Mouse (Mus musculus): Measurements from ENCODE around the gene Ttc13.

Gene Ttc13

DNA sequence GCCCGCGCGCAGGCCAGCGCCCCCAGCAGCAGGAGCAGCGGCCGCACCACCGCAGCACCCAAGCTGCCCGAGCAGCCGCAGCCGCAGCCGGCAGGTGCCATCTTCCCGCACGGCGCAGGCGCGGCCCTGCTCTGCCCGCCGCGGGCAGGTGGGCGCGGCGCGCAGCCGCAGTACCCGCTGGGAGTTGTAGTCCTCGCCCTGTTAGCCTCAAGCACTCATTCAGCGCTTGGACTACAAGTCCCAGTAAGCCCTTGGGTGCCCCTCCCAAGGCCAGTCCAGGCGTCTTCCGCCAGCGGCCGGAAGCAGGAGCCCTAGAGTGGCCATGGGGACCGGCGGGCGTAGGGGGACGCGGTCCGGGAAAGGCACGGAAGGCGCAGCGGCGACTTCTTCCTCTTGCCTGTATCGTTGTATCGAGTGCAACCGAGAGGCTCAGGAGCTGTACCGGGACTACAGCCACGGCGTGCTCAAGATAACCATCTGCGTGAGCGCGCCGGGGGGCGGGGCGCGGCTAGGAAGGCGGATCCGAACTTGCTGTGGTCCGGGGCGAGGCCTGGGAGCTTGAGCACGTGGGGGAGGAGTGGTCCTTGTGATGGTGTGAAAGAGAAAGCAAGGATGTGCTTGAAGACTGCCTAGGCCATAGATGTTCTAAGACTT, at the start of gene Ttc13, which contains the start of gene Arv1:
TSS of gene Ttc13 (minus strand) at position 122 of the 654 bp plus-strand sequence.
TSS of gene Arv1 (plus strand) at position 278 of the 654 bp plus-strand sequence.
- DNase-seq (ENCODE audit: low spot score) = peak; percentile 98

DNA sequence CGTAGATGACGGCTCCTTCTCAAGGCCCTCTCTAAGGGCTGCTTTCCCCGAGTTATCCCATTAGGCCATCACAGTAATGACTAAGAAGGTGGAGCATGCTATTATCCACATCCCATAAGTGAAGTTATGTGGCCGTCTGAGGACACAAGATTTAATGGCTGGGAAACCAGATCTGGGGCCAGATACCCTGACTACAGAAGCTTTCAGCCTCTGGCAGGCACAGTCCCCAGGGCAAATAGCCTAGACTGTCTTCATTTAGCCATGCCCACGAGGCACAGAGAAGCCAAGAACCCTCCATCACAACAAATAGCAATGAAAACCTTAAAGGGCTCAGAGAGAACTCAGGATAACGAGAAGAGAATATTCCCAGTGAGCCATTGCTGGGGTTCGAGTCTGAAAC, 41.3 kb upstream of the Ttc13 start:
- DNase-seq (ENCODE audit: low spot score) = no peak

DNA sequence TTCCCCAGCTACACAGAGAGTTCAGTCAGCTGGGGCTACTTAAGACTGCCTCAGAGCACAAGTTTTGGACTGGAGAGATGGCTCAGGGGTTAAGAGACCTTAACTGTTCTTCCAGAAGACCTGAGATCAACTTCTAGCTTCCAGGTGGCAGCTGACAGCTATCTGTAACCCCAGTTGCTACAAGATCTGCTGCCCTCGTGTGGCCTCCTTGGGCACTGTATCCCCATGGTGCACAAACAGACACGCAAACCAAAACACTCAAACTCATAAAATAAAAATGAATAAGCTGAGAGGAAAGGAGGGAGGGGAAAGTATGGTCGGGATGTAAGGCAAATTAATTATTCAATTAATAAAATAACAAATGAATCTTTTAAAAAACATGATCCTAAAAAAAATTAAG, 36.8 kb upstream of the Ttc13 start:
- DNase-seq (ENCODE audit: low spot score) = no peak

DNA sequence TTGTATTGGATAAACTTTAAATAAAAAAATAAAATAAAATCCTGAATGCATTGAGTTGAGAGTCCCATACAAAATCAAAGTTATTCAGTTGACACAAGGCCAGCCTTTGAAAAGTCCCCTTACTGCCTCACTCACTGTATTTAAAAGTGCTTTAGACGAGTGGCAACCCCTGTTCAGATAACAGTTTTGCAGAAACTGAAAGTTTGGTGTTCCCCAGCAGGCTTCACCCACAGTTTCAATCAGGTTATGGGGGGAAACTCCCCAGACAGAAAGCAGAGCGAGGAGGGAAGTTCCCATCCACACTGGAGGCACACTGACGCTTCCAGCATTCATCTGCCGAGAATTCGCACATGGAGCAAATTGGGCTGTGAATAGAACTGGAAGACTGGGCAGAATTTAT, 34.8 kb upstream of the Ttc13 start:
- no peak for DNase-seq (ENCODE audit: low spot score)

GRCm38 (mm10) chr8:124756153-124756552, 34.4 kb upstream of the Ttc13 start:
- DNase-seq (ENCODE audit: low spot score) = no peak

DNA sequence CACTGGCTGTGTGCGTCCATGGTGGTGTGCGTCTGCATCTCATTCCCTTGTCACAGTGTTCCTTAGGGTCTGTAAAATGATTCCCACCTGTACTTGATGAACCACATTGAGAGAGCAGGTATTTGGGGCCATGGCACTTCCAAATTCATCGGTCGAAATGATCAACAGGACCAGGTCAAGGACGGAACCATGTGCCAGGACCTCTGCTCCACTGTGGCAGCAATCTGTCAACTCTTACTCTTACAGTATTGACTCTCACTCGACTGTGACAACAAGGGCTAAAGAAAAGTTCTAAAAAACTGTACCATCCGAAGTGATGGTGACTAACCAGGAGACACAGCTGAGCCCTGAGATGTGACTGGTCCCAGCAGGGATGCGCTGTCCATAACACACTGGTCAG, 33.7 kb upstream of the Ttc13 start:
- no peak for DNase-seq (ENCODE audit: low spot score)

DNA sequence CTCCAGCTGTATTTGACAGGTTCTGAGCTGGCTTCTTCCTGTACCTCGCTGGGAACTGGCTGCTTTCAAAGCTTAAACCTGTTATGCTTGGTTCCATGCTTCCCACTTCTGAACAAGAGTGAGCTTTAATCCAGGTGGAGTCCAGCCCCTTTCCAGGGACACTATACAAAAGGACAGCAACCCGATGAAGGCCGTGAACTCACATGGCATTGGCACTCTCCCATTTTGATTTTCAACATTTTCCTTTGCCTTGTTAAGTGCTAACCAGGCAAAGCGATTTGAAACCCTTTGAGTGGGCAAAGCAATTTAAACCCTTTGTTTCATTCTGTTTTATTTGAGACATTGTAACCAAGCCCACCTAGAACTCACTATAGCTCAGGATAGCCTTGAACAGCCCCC, 33.0 kb upstream of the Ttc13 start:
- DNase-seq (ENCODE audit: low spot score) = no peak

- DNase-seq (ENCODE audit: low spot score) = no peak
Observed at GRCm38 (mm10) chr8:124754101-124754791, 32.5 kb upstream of the Ttc13 start.

DNA sequence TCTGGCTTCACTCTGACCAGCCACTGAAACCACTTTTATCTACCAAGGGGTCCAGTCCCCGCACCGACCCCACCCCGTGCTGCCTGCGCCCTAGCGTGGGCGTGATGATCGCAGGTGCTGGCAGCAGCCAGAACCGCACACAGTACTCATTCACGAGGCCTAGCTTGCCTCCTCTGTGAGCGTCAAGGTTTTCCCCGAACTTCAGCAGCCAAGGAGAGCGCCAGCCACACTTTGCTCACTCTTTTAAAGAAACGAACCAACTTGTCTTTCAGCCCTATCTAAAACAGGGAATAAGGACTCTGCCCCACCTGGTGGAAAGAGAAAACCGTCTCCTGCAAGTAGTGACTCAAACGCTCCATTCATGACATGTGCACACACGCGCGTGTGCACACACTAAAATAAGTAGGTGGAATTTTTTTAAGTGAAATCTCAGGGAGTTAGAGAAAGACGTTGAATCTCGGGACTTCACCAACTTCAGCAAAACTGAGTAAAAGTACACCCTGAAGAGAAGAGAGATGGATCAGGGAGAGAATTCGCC, 30.6 kb upstream of the Ttc13 start:
- no peak for DNase-seq (ENCODE audit: low spot score)

- DNase-seq (ENCODE audit: low spot score) = peak; percentile 24
Observed at GRCm38 (mm10) chr8:124751709-124752173, 30.0 kb upstream of the Ttc13 start, which contains the start of gene Fam89a. Gene Fam89a, minus strand, starts transcription at chr8:124751832.

GRCm38 (mm10) chr8:124751191-124751590, 29.4 kb upstream of the Ttc13 start:
- no peak for DNase-seq (ENCODE audit: low spot score)

GRCm38 (mm10) chr8:124746661-124747060, 24.9 kb upstream of the Ttc13 start:
- no peak for DNase-seq (ENCODE audit: low spot score)

DNA sequence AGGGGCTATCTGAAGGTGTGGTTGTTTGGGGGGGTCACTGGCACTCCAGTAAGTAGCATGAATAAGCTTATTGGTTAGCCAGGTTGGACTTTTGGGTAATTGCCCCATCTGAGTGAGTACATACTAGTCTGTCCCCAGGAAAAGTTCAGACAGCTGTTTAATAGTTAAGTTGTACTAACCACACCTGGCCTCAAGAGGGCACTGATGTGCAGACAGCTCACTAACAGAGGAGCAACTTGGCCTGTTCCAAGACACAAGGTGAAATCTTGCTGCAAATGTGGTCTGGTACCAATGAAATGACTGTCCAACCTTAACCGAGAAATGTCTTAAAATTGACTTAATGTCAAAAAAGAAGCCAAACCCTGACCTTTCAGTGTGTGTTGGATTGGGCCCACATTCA, 17.5 kb upstream of the Ttc13 start:
- DNase-seq (ENCODE audit: low spot score) = no peak

GRCm38 (mm10) chr8:124735371-124735911, 13.7 kb upstream of the Ttc13 start:
- DNase-seq (ENCODE audit: low spot score) = no peak

GRCm38 (mm10) chr8:124732828-124733227, 11.0 kb upstream of the Ttc13 start:
- DNase-seq (ENCODE audit: low spot score) = no peak

GRCm38 (mm10) chr8:124724301-124724700, 2.5 kb upstream of the Ttc13 start:
- DNase-seq (ENCODE audit: low spot score) = no peak

DNA sequence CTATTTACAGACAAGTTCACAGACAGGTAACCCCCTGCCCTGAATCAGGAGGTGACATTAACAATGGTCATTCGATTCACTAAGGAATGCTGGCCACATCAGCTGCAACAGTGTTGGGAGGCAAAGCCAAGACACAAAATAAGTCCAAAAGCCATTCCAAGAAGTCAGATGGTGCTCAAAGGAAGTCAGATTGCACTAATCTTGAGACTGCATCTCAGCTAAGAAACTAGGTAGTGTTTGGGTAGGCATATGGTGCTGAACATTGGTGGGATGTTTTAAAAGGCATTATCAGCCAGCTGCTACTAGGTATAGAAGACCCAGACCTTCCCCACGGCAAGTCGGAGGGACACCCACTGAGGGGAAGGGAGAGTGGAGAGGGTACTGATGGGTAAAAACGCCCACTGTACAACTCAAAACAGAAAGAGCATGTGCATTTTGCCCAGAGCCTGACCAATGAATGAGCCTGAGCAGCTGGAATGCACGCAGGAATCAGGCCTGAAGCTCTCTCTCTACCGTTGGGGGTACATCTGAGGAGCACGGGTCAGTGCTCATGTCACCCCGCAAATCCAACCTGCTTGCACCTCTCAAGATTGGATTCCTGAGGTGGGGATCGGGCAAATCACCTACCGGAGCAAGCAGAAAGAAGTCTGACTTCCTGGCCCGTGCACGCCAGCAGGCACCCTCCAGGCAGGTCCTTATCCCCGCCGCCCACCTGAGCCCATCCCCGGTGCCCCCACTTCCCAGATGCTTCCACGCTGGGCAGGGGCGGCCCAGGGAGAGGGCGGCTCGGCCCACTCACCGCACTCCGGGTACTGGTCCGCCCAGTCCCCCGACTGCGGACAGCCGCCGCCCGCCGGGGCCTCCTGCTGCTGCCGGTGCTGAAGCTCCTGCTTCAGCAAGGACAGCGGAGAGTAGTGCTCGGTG, 583 bp downstream of the Ttc13 start:
- no peak for DNase-seq (ENCODE audit: low spot score)

- no peak for DNase-seq (ENCODE audit: low spot score)
Observed at GRCm38 (mm10) chr8:124720133-124720532, 1.6 kb downstream of the Ttc13 start.

DNA sequence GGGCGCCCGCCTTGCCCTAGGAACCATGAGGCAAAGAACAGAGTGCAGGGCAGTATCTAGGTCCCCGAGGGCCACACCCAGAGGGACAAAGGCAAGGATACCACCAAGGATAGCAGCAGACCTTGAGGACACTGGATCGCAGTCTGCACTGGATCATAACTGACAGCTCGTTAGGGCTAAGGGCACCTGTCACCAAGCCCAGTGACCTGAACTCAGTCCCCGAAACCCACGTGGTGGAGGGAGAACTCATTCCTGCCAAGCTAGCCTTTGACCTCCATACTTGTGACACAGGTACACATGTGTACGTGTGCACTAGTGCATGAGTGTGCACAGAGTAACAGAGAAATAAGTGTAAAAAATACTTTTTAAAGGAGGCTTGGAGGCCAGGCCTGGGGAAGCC, 6.0 kb downstream of the Ttc13 start:
- DNase-seq (ENCODE audit: low spot score) = no peak

DNA sequence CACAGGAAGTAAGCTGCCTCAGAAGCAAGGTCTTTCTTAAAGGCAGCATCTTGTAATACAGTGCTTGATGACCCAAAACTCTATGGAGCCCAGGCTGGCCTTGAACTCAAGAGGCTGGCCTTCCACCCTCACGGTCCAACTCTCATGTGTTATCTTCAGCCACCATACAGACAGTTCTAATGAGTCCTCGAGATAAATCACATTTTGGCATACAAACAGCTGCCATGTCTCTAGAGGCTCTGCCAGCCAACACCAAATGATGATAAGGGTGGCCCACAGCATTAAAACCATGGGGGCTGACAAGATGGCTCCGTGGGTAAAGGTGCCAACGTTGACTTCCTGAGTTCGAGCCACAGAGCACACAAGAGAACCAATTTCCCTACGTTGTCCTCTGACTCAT, 8.6 kb downstream of the Ttc13 start:
- DNase-seq (ENCODE audit: low spot score) = no peak

DNA sequence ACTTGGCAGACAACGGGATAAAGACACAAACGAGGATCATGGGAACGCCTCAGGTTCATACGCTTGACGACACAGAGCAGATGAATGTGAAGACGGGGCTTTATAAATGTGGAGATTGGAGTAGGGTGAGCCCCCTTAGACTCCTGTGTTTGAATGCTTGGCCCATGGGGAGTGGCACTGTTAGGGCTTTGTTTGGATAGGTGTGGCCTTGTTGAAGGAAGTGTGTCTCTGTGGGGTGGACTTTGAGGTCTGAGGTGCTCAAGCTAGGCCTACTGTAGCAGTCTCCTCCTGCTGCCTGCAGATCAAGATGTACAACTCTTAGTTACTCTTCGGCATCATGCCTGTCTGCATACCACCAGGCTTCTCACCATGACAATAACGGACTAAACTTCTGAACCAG, 16.0 kb downstream of the Ttc13 start:
- no peak for DNase-seq (ENCODE audit: low spot score)

DNA sequence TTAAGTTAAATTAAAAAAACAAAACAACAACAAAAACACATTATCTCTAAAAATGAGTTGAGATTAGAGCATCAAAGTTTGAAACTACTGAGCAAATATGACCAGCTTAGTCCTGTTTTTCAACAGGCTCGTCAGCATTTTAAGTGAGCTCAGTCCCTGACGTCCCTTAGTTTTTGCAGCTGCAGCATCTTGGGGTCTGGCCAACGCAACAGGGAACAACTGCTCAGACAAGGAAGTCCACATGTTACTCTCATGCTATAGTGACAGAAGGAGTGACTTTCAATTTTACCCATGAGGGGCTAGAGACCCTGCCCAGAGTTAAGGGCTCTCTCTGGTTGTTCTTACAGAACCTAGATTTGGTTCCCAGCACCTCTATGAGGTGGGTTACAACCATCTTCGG, 17.4 kb downstream of the Ttc13 start:
- no peak for DNase-seq (ENCODE audit: low spot score)
